Mouse (Mus musculus) CD4-positive helper T cell, adult 2 months (primary cell): ENCODE measurements around the gene Ampd2.

Experiments used
- DNase-seq: peaks from one replicate; pipeline ENCODE4 v3.0.0-alpha.2; 2012; ENCODE audit warnings: low read depth, missing footprints, low spot score

Ampd2 gene

DNA sequence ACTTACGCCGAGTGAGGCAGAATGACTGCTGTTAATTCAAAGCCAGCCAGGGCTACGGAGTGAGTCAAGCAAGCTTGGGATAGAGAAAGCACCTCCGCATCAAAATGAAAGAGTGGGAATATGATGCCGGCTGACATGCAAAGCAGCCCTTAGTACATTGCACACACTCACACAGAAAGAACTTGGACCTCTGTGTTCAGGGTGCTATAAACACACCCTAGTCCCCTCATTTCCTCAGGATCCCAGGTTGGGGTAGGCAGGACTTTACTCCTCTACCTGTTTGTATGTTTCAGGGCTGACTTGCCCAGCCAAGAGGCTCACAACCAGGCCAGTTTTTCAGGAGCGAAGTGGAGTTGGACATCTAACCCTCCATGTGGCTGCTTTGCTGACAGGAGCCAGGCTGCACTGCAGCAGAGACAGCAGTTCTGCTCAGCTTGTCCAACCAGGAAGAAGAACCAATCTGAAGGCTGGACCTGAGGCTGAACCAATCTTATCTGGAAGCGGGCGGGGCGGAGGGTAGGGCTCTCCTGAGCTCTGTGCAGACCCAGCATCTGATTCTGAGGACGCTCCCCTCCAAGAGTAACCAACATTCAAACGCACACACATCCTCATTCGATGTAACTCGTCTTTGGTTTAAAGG is 17.1 kb downstream of the Ampd2 start:
- no peak for DNase-seq

DNA sequence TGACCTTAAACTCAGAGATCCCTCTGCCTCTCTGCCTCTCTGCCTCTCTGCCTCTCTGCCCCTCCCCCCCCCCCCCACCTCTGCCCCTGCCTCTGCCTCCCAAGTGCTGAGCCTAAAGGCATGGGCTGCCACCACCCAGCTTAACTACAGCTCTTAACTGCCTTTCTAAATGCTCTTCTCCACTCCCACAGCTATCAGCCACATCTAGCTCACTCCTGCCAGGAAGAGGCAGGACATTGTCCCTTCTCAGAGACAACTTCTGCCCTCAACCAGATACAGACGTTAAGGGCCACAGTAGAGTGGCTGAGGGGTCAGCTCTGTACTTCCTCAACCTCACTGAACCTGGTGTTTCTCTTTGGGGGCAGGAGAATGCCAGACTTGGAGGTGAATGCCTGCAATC is 17.6 kb downstream of the Ampd2 start:
- DNase-seq, result no peak

DNA sequence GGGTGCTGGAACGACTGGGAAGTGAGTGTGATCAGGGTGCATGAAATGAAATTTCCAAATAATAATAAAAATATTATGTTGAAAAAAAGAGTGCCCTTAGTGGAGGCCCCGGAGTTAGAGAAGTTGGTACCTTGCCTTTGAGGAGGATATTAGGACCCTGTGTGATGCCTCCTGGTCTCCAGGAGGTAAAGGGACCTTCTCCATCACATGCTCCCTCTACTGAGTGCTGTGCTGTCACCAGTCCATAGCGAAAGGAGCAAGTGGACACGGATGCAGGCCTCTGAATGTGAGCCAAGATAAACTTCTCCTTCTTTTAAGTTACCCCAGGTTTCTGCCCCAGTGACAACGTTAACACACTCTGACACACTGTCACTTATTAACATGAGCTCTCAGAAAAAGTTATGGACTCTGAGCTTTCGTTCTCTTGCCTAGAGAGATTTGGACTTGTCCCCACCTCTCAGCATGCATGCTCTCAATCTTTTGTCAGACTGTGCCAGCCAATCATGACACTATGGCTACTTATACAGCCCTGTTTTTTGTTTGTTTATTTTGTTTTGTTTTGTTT is 19.0 kb downstream of the Ampd2 start:
- DNase-seq, result no peak

DNA sequence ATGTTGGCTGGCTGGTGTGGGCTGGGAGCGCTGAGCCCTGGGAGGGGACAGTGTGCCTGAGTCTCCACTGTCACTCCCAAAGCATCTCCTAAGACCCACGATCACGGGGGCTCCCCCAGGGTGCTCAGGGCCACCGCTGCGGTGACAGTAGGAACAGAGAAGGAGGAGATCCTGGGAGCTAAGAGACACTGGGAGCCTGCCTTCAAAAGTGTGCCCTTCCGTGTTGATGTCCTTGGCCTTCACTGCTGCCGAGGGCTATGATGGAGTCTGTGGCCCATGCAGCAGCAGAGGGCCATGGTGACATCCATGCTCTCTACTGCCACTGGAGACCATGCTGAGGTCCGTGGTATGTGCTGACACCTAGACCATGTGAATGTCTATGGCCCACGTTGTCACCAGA is 20.9 kb downstream of the Ampd2 start:
- no peak for DNase-seq

DNA sequence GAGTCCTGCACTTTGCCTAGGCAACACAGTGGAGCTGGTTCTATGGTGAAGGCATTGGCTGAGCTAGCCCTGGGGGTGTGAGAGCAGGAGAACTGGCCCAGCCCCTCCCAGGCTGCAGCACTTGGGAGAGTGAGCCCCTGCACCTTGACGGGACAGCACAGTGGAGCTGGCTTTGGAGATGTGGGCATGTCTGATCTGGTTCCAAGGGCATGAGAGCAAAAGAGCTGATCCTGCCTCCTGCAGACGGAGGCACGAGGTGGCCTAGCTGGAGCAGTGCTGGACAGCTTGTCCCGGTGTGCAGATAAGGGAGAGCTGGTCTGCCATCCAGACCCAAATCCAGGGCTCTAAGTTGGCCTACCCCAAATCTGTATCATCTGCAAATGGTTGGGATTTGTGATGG is 21.8 kb downstream of the Ampd2 start:
- DNase-seq, result no peak

DNA sequence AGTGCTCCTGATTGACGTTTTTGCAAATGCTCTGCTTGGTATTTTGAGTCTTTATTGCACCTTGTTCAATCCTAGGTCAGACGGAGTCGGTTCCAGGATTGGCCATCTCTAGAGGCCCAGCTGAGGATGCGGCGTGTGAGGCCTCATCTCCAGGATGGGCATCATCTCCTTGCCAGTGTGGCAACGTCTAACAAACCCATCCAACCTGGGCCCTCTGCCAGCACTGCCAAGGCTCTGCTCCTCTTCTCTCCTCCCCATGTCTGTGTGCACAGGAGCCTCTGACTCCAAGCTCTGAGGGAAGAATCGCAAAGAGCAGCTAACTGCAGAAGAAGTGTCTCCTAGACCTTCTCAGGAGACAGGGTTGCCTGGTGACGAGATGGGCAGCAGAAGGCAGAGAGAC is 23.8 kb downstream of the Ampd2 start:
- DNase-seq, result no peak

DNA sequence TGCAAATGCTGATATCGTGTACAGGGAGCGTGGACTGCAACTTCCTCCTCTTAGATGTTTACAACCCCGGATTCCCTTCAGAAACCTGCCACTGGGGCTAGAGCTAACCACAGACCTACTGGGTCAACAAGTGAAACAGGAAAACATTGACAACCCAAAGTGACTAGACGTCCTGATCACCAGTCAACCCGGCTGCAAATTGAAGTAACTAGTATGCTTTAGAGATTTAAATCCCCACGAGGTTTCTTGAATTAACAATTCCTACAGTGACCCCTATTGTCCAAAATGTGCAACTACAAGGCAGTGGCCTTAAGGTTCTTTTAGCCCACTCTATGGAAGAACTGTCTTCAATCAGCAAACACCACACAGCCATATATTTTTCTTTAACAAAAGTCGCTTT is 25.0 kb downstream of the Ampd2 start:
- peak; percentile 78 for DNase-seq

DNA sequence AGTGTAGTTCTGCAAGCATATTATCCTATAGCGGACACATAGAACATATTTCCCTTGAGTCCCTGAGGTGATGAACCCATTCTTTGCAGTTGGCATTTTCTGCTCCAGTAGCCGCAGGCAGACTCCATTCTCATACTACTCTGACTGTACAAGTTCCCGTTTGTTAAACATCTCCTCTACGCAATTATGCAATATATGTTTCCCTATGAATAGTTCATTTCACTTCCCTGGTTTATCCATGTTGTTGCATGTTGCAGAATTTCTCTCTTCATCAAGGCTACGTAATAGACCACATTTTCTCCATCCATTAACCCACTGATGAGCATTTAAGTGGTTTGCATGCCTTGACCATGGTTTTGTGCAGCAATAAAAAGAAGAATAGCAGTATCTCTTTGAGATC is 36.0 kb downstream of the Ampd2 start:
- no peak for DNase-seq

DNA sequence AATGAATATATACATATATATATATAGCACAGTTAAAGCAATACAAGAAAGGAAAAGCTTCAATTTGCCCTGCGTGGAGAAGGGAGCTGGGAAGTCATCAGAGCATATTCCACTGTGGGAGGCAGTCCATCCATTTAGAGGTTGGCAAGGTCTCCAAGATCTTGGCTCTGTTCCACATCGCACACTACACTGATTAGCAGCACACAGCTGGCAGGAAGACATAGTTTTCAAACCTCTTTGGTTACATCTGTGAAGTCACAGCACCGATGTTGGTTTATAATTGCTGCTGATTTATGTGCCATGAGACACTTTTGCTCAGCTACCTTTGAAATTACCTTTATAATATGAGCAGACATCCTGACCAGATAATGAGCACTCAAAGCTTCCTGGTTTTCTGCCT is 38.1 kb downstream of the Ampd2 start:
- no peak for DNase-seq

DNA sequence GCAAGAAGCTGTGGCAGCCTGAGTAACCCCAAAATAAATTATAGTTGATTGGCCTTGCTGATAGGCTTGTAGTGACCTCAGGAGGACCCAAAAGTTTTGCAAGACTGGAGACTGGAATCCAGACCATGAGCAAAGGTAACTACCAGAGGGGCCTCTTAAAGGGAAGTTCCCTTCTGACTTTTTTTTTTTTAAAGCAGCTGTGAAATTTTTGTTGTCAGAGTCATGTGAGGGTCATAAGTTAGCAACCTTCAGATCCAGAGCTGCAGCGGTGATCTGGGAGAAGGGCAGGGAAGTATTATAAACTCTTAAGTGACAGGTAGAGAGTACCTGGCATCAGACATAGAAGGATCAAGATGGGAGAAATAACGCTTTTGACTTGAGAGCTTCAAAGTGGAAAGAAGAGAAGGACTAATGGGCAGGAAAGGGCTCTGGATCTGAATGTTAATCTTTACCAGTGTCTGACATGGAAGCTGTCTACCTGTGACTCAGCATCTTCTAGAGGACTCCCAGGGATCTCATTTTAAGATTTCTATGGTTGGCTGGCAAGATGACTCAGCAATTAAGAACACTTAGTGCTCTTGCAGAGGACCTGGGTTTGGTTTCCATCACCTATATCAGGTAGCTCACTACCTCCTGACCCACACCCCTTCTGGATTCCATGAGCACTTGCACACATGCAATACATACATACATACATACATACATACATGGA is 39.4 kb downstream of the Ampd2 start:
- no peak for DNase-seq

DNA sequence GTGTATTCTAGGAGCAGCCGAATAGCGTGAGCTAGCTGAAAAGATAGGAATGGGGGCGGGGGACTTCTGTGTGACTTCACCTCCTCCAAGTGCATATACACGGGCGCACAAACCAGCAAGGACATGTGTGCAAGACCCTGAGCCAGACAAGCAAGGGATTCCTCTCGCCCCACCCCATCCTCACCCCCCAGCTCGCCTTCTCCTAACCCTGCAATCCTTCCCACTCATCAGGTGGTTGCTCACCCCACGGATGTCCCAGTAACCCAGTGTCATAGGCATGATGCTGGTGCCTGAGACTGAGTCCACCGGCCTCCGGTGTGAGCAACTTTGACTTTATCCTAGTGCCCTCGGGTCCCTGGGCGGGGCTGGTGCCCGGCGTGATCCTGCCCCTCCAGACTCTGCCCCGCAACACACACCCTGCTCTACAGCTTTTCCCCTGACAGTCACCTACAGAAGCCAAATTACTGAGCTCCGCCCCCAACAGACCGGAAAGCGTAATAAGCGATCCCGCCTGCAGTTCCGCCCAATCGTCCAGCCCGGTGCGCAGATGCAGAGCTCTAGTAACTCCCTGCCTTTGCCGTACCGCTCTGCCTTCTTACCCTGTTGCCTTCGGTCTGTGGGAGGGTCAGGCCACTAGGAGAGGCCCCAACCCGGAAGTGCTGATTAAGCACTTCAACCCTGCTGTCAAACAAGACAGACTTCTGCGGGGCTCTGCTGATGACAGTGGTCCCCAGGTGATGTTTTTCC is 41.9 kb downstream of the Ampd2 start, which contains the start of gene Gstm4:
Gene Gstm4, minus strand, starts transcription at position 501 of the 747 bp plus-strand sequence.
- DNase-seq, result peak; percentile 88

DNA sequence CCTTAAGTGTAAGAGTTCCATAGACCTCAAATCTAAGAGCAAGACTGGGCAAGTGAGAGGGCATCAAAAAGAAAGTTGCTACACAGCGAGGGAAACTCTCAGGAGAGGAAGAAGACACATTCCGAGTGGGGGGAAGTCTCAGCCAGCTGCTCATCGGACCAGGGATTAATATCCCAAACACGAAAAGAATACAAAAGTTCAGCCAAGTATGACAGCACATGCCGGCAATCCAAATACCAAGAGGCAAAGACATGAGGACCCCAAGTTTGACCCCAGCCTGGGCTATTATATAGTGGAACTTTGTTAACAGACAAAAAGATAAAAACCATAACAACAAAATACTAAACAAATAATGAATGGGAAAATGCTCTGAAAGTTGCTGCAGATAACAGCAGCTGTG is 53.3 kb downstream of the Ampd2 start:
- DNase-seq, result no peak

DNA sequence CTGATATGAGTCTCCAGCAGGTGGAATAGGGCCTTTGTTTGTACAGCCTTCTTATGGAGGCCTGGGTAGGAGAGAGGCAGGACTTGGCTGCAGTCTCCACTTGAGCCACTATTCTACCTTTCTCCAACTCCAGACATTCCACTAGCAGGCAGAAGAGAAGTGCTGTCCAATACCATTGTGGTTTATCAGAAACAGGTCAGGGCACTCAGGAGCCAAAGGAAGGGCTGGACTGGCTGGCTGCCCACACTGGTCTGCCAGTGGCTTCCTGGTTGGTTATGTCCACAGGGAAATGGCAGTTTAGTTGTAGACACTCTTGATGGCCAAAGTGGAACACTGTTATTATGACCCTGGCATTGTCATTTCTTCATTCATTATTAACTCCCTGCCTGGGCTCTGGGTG is 54.3 kb downstream of the Ampd2 start:
- no peak for DNase-seq

DNA sequence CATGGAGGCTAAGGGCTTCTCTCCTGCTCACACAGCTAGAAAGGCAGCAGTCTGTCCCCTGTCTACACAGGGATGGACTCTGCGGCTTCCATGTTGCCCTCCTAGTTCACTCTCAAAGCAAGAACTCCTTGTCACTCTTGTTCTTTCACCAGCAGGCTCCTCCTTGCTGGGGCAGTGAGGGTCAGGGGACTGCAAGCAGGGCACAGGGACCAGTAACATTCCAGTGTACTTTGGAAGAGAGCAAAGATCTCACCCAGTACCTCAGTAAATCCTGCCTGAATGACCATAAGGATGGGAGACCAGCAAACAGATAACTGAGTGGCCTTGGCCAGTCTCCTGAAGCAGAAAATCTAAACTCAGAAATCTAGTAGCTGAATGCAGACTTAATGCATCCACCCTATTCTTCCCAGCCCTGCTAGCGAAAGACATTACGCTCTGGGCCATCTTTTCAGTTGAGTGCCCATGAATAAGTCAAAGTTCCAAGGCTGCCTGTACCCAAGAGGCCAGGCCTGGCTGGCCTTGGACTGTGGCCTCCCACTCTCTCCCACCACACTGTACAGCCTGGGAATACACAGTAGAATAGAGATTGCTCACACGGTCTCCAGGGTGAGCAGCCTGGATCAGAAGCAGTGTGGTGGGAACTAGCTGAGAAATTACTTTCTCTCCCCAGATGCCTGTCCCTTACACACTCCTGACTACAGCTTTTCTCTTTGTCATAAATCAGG is 57.6 kb downstream of the Ampd2 start:
- DNase-seq, result no peak

DNA sequence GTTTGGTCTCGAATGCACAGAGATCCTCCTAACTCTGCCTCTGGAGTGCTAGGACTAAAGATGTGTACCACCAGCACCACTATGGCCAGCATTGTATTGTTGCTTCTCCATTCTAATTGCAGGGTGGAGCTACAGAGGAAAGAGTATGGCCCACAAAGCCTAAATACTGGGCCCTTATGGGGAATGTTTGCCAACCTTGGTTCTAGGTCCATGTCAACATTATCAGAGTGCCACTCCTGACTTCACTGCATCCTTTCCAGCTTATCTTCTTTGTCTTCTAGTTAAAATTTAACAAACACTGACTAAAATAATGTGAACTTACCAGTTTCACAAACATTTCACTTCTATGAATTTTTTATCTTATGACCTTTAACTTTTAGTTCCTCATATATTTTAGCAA is 59.9 kb downstream of the Ampd2 start:
- no peak for DNase-seq

DNA sequence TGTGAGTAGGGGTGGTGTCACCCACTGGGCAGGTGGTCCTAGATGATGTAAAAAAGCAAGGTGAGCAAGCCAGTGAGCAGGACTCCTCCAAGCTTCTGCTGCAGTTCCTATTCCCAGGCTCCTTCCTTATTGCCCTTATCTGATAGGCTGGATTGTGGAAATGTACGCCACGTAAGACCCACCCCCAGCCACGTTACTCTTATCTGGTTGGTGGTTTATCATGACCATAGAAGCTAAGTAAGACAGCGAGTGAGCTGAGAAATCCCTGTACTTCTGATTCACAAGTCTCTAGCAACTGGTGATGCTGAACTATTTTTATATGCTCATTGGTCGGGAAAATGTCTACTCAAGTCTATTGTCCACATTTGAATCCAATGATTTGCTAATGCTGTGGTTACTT is 60.4 kb downstream of the Ampd2 start:
- no peak for DNase-seq

DNA sequence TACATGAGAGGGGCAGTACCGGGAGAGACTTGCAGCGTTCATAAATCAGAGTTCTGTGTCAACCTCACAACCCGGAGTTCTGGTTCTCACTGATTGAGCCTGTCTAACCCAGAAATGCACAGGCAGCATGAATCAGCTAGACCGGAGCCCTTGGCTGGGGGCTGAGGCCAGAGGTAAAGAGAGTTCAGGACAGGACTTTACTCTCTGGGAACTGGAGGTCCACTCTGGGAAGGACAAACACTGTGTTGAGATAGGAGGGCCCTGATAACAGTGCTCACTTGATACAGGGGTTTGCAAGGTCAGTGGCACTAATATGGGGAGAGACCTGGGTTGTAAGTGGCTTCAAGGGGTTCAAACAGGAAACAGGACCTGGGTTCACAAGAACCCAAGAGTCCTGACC is 61.1 kb downstream of the Ampd2 start:
- DNase-seq, result no peak
